Mouse (Mus musculus) lung, embryonic 14.5 days (tissue): ENCODE measurements at regions not wholly inside any gene's neighbourhood (a gene's known extent, or its start where the extent isn't known, plus 50 kb on each side); places are given as distances from the start of the nearest gene placed in this dataset.

Experiments used
- ATAC-seq: fragments of 200-750 bp; cut with Nextera tagmentation; 2 replicates; pipeline ENCODE4 v1.8.0; 2017; ENCODE audit warnings: mild to moderate bottlenecking, moderate TSS enrichment, moderate library complexity; ENCODE audit not compliant: insufficient read depth
- DNase-seq: peaks from one replicate; pipeline ENCODE4 v3.0.0-alpha.2; 2015
- H3K27ac ChIP-seq: fragments of 300-500 bp; sonication (generic); 2 replicates; pipeline ENCODE4 v1.5.1; 2014; ENCODE audit warnings: low read depth, mild to moderate bottlenecking, moderate library complexity
- H3K27me3 ChIP-seq: fragments of 300-500 bp; sonication (generic); 2 replicates; pipeline ENCODE4 v1.6.1; 2014; ENCODE audit warnings: low read length, control low read depth; ENCODE audit not compliant: insufficient read depth
- H3K36me3 ChIP-seq: fragments of 300-500 bp; sonication (generic); 2 replicates; pipeline ENCODE4 v1.6.1; 2014; ENCODE audit warnings: control low read depth; ENCODE audit not compliant: insufficient read depth
- H3K4me1 ChIP-seq: fragments of 300-500 bp; sonication (generic); 2 replicates; pipeline ENCODE4 v1.6.1; 2014; ENCODE audit warnings: antibody characterized with exemption, control low read depth; ENCODE audit not compliant: insufficient read depth
- H3K4me2 ChIP-seq: fragments of 300-500 bp; sonication (generic); 2 replicates; pipeline ENCODE4 v1.6.1; 2014; ENCODE audit warnings: mild to moderate bottlenecking
- H3K4me3 ChIP-seq: fragments of 300-500 bp; sonication (generic); 2 replicates; pipeline ENCODE4 v1.5.1; 2014; ENCODE audit warnings: low read depth, low read length
- H3K9ac ChIP-seq: fragments of 300-500 bp; sonication (generic); 2 replicates; pipeline ENCODE4 v1.6.1; 2014
- H3K9me3 ChIP-seq: fragments of 300-500 bp; sonication (generic); 2 replicates; pipeline ENCODE4 v1.6.1; 2016; ENCODE audit warnings: low read depth, low read length, control low read depth
- CTCF ChIP-seq: IDR thresholded peaks from 2 replicates; pipeline ENCODE4 v1.5.1; 2016; ENCODE audit warnings: antibody characterized with exemption, low read depth
- WGBS: fragments of 180-500 bp; shearing (Covaris S2); extraction: QIAGEN DNeasy Blood & Tissue Kit; methylation state at CpG from one replicate; pipeline ENCODE4 v1.1.7; 2014; 5-methylcytosine and 5-hydroxymethylcytosine counted together

- ATAC-seq (no peak), DNase-seq (no peak)
- H3K36me3 ChIP-seq = no peaks in the 10 kb centered on the region
- 28% methylated on average over 9 of the region's 9 CpGs for WGBS
- H3K27ac ChIP-seq = no peak overlapping the region
- H3K9me3 ChIP-seq = no peaks in the 10 kb centered on the region
- no peak overlapping the region for H3K9ac ChIP-seq
- H3K4me1 ChIP-seq = no peaks in the 10 kb centered on the region
- no peak overlapping the region for H3K4me3 ChIP-seq
- no peak for TF ChIP-seq CTCF
- H3K27me3 ChIP-seq = no peaks in the 10 kb centered on the region
- no peak overlapping the region for H3K4me2 ChIP-seq
These were observed 289.9 kb downstream of the Nsun3 start for GRCm38 (mm10) chr16:62496697-62497096.

- ATAC-seq (no peak), DNase-seq (no peak)
- no peak for TF ChIP-seq CTCF
- H3K4me1 ChIP-seq = no peaks in the 10 kb centered on the region
- no peak overlapping the region for H3K27ac ChIP-seq
- WGBS = 76% methylated on average over 2 of the region's 2 CpGs
- H3K36me3 ChIP-seq = no peaks in the 10 kb centered on the region
- H3K9ac ChIP-seq = no peak overlapping the region
- no peaks in the 10 kb centered on the region for H3K9me3 ChIP-seq
- H3K4me3 ChIP-seq = no peak overlapping the region
- no peaks in the 10 kb centered on the region for H3K27me3 ChIP-seq
- no peak overlapping the region for H3K4me2 ChIP-seq
These were observed 316.5 kb downstream of the Nsun3 start for GRCm38 (mm10) chr16:62470133-62470532.

GRCm38 (mm10) chr16:62469286-62469685, 317.3 kb downstream of the Nsun3 start:
- ATAC-seq (no peak), DNase-seq (no peak)
- Histone ChIP-seq H3K27me3 (no peaks in the 10 kb centered on the region), H3K4me3 (no peak overlapping the region), H3K9ac (no peak overlapping the region), H3K4me1 (no peaks in the 10 kb centered on the region), H3K9me3 (no peaks in the 10 kb centered on the region), H3K4me2 (no peak overlapping the region), H3K27ac (no peak overlapping the region), H3K36me3 (no peaks in the 10 kb centered on the region)
- TF ChIP-seq CTCF = no peak
- 69% methylated on average over 3 of the region's 3 CpGs for WGBS

- DNase-seq = no peak
These were observed 317.8 kb downstream of the Nsun3 start for GRCm38 (mm10) chr16:62468846-62469245.

GRCm38 (mm10) chr16:62459949-62460551, 326.6 kb downstream of the Nsun3 start:
- no peak for DNase-seq
- TF ChIP-seq CTCF = no peak

More at GRCm38 (mm10) chr16:62468846-62469245, 317.8 kb downstream of the Nsun3 start:
- no peaks in the 10 kb centered on the region for H3K27me3 ChIP-seq
- H3K4me2 ChIP-seq = no peak overlapping the region
- no peak overlapping the region for H3K9ac ChIP-seq
- no peak for ATAC-seq
- 46% methylated on average over 3 of the region's 3 CpGs for WGBS
- no peaks in the 10 kb centered on the region for H3K9me3 ChIP-seq
- no peak overlapping the region for H3K4me3 ChIP-seq
- no peaks in the 10 kb centered on the region for H3K36me3 ChIP-seq
- H3K4me1 ChIP-seq = no peaks in the 10 kb centered on the region
- TF ChIP-seq CTCF = no peak
- H3K27ac ChIP-seq = no peak overlapping the region

GRCm38 (mm10) chr16:62449735-62450134, 336.9 kb downstream of the Nsun3 start:
- Histone ChIP-seq H3K4me3 (no peak overlapping the region), H3K9ac (no peak overlapping the region), H3K4me1 (no peaks in the 10 kb centered on the region), H3K27ac (no peak overlapping the region), H3K27me3 (no peaks in the 10 kb centered on the region), H3K9me3 (no peaks in the 10 kb centered on the region), H3K36me3 (no peaks in the 10 kb centered on the region), H3K4me2 (no peak overlapping the region)
- ATAC-seq (no peak), DNase-seq (no peak)
- WGBS = 91% methylated on average over 3 of the region's 3 CpGs
- TF ChIP-seq CTCF = no peak

More at GRCm38 (mm10) chr16:62459949-62460551, 326.6 kb downstream of the Nsun3 start:
- no peak overlapping the region for H3K4me3 ChIP-seq
- 30% methylated on average over 4 of the region's 4 CpGs for WGBS
- H3K36me3 ChIP-seq = no peaks in the 10 kb centered on the region
- no peak overlapping the region for H3K9ac ChIP-seq
- no peak overlapping the region for H3K4me2 ChIP-seq
- H3K27ac ChIP-seq = no peak overlapping the region
- H3K4me1 ChIP-seq = no peaks in the 10 kb centered on the region
- no peak for ATAC-seq
- no peaks in the 10 kb centered on the region for H3K9me3 ChIP-seq
- H3K27me3 ChIP-seq = no peaks in the 10 kb centered on the region

- Histone ChIP-seq H3K36me3 (no peaks in the 10 kb centered on the region), H3K9me3 (no peaks in the 10 kb centered on the region)
- no peak for ATAC-seq
These were observed 339.2 kb downstream of the Nsun3 start for GRCm38 (mm10) chr16:62447380-62447779.

More at GRCm38 (mm10) chr16:62447380-62447779, 339.2 kb downstream of the Nsun3 start:
- TF ChIP-seq CTCF = no peak
- no peaks in the 10 kb centered on the region for H3K4me1 ChIP-seq
- no peak overlapping the region for H3K4me3 ChIP-seq
- no peak for DNase-seq
- no peak overlapping the region for H3K27ac ChIP-seq
- no peak overlapping the region for H3K9ac ChIP-seq
- 73% methylated on average over 3 of the region's 3 CpGs for WGBS
- no peak overlapping the region for H3K4me2 ChIP-seq
- H3K27me3 ChIP-seq = no peaks in the 10 kb centered on the region
